Mouse (Mus musculus): Measurements from ENCODE around the gene Syngr3. TPM values are rescaled to one million over a fixed set of nuclear protein-coding genes. Genes with fewer than 3 reads are reported as not detected.

Gene Syngr3
- polyA plus RNA-seq, 1 experiment = 0.30 TPM

- peaks cover 17% of the 10 kb centered on the region for H3K4me1 ChIP-seq (ENCODE audit: control insufficient read depth, insufficient read depth, low read length)
- H3K36me3 ChIP-seq (ENCODE audit: control insufficient read depth, insufficient read depth, low read length) = no peaks in the 10 kb centered on the region
- no peak overlapping the region for H3K27ac ChIP-seq (ENCODE audit: control insufficient read depth, insufficient read depth, low read depth, low read length)
- H3K27me3 ChIP-seq (ENCODE audit: control insufficient read depth, insufficient read depth, low read length) = no peaks in the 10 kb centered on the region
- no peak for TF ChIP-seq POLR2A (IDR thresholded peaks at IDR 0.05; ENCODE audit: control insufficient read depth, low read depth, low read length)
- TF ChIP-seq CTCF (IDR thresholded peaks at IDR 0.05; ENCODE audit: control insufficient read depth, insufficient read depth, insufficient replicate concordance, low read depth, low read length) = no peak
- H3K4me3 ChIP-seq (ENCODE audit: control insufficient read depth, low read depth, low read length) = peak overlapping the region; percentile 1; the same call in 1 of the 2 replicates
Measured at GRCm38 (mm10) chr17:24648731-24649377, 40.9 kb downstream of the Syngr3 start.

DNA sequence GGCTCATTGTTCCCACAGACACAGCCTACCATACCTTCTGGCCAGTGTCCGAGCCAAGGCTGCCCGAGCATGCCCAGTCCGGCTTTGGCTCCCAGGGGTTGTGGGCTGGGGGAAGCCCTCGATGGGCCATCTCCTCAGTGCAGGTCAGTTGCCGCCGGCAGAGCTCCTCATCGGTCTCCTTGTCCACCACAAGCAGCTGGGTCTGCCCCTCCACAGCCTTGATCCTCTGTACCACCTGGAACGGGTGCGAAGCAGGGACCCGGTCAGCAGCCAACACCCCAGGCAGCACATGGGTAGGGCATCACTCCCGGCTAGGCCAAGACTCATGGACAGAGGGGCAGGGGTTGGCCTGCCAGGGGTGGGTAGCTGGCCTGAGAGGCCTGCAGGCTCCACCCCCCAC is 42.3 kb downstream of the Syngr3 start:
- H3K27ac ChIP-seq (ENCODE audit: control insufficient read depth, insufficient read depth, low read depth, low read length) = no peak overlapping the region
- TF ChIP-seq POLR2A (IDR thresholded peaks at IDR 0.05; ENCODE audit: control insufficient read depth, low read depth, low read length) = no peak
- peaks cover 15% of the 10 kb centered on the region for H3K4me1 ChIP-seq (ENCODE audit: control insufficient read depth, insufficient read depth, low read length)
- H3K27me3 ChIP-seq (ENCODE audit: control insufficient read depth, insufficient read depth, low read length) = no peaks in the 10 kb centered on the region
- no peak overlapping the region for H3K4me3 ChIP-seq (ENCODE audit: control insufficient read depth, low read depth, low read length)
- no peaks in the 10 kb centered on the region for H3K36me3 ChIP-seq (ENCODE audit: control insufficient read depth, insufficient read depth, low read length)

DNA sequence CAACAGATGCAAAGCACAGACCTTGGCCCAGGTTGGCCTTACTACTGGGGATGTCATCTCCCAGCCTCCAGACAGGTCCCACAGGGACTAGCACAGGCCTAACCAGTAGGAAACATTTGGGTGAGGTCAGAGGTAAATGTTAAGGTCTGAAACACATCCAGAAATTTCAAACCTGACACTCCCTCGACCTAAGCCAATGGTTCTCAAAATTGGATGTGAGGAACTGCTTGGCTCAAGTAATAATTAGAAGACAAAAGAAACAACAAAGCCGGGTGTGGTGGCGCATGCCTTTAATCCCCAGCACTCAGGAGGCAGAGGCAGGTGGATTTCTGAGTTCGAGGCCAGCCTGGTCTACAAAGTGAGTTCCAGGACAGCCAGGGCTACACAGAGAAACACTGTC is 43.4 kb downstream of the Syngr3 start:
- TF ChIP-seq CTCF (IDR thresholded peaks at IDR 0.05; ENCODE audit: control insufficient read depth, insufficient read depth, insufficient replicate concordance, low read depth, low read length) = no peak
- no peak for TF ChIP-seq POLR2A (IDR thresholded peaks at IDR 0.05; ENCODE audit: control insufficient read depth, low read depth, low read length)
- H3K4me1 ChIP-seq (ENCODE audit: control insufficient read depth, insufficient read depth, low read length) = peaks cover 15% of the 10 kb centered on the region
- H3K27ac ChIP-seq (ENCODE audit: control insufficient read depth, insufficient read depth, low read depth, low read length) = no peak overlapping the region

GRCm38 (mm10) chr17:24645916-24646315 is 43.8 kb downstream of the Syngr3 start:
- Histone ChIP-seq H3K27ac (ENCODE audit: control insufficient read depth, insufficient read depth, low read depth, low read length) (no peak overlapping the region), H3K4me3 (ENCODE audit: control insufficient read depth, low read depth, low read length) (no peak overlapping the region), H3K27me3 (ENCODE audit: control insufficient read depth, insufficient read depth, low read length) (no peaks in the 10 kb centered on the region), H3K4me1 (ENCODE audit: control insufficient read depth, insufficient read depth, low read length) (peaks cover 15% of the 10 kb centered on the region), H3K36me3 (ENCODE audit: control insufficient read depth, insufficient read depth, low read length) (no peaks in the 10 kb centered on the region)
- TF ChIP-seq CTCF (IDR thresholded peaks at IDR 0.05; ENCODE audit: control insufficient read depth, insufficient read depth, insufficient replicate concordance, low read depth, low read length) = no peak
- TF ChIP-seq POLR2A (IDR thresholded peaks at IDR 0.05; ENCODE audit: control insufficient read depth, low read depth, low read length) = no peak

More for the DNA sequence above, 43.4 kb downstream of the Syngr3 start:
- no peak overlapping the region for H3K4me3 ChIP-seq (ENCODE audit: control insufficient read depth, low read depth, low read length)
- H3K36me3 ChIP-seq (ENCODE audit: control insufficient read depth, insufficient read depth, low read length) = no peaks in the 10 kb centered on the region
- no peaks in the 10 kb centered on the region for H3K27me3 ChIP-seq (ENCODE audit: control insufficient read depth, insufficient read depth, low read length)

DNA sequence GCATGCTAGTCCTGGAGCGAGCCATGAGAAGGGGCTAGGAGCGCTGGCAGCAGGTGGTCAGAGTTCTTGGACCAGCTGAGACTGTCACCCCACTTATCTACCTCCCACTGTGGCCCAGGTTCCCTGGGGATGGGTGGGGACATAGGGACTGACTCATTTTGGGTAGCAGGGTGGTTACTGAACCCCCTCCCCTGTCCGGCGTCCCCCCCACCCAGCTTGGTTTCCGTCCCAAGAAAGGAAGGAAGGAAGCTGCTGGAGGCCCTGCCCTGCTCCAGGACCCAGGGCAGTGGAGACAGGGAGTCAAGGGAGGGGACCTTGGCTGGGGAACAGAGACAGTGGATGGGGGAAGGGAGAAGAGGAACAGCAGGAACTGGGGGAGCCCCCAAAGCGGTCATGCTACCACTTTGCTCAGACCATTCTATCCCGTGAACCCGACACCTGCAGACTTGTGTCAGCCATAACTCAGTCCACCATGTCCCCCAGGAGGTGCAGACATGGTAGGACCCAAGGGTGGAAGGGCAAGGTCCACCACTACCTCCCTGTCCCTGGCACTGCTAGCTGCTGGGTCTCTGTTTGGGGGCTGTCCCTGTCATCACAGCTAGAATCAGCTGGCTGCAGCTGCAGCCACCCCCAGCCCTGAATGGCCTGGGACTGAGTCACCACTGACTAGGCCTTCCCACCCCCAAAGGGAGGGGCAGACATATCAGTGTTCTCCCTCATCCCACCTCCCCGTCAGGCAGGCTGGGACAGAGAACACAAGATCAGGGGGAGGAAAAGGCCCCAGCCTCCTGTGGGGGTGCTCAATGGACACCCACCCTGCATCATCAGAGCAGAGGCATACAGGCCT is 44.7 kb downstream of the Syngr3 start:
- H3K4me1 ChIP-seq (ENCODE audit: control insufficient read depth, insufficient read depth, low read length) = peaks cover 13% of the 10 kb centered on the region
- peak overlapping the region; percentile 21; the same call in 1 of the 2 replicates for H3K27ac ChIP-seq (ENCODE audit: control insufficient read depth, insufficient read depth, low read depth, low read length)
- H3K4me3 ChIP-seq (ENCODE audit: control insufficient read depth, low read depth, low read length) = no peak overlapping the region
- no peaks in the 10 kb centered on the region for H3K27me3 ChIP-seq (ENCODE audit: control insufficient read depth, insufficient read depth, low read length)
- no peaks in the 10 kb centered on the region for H3K36me3 ChIP-seq (ENCODE audit: control insufficient read depth, insufficient read depth, low read length)
- no peak for TF ChIP-seq POLR2A (IDR thresholded peaks at IDR 0.05; ENCODE audit: control insufficient read depth, low read depth, low read length)
- TF ChIP-seq CTCF (IDR thresholded peaks at IDR 0.05; ENCODE audit: control insufficient read depth, insufficient read depth, insufficient replicate concordance, low read depth, low read length) = no peak

GRCm38 (mm10) chr17:24644030-24644715 is 45.6 kb downstream of the Syngr3 start:
- Histone ChIP-seq H3K36me3 (ENCODE audit: control insufficient read depth, insufficient read depth, low read length) (no peaks in the 10 kb centered on the region), H3K27me3 (ENCODE audit: control insufficient read depth, insufficient read depth, low read length) (no peaks in the 10 kb centered on the region), H3K4me1 (ENCODE audit: control insufficient read depth, insufficient read depth, low read length) (peaks cover 13% of the 10 kb centered on the region), H3K4me3 (ENCODE audit: control insufficient read depth, low read depth, low read length) (no peak overlapping the region), H3K27ac (ENCODE audit: control insufficient read depth, insufficient read depth, low read depth, low read length) (no peak overlapping the region)
- TF ChIP-seq POLR2A (IDR thresholded peaks at IDR 0.05; ENCODE audit: control insufficient read depth, low read depth, low read length) = no peak
- no peak for TF ChIP-seq CTCF (IDR thresholded peaks at IDR 0.05; ENCODE audit: control insufficient read depth, insufficient read depth, insufficient replicate concordance, low read depth, low read length)

GRCm38 (mm10) chr17:24642791-24643343 is 46.9 kb downstream of the Syngr3 start:
- no peak overlapping the region for H3K27ac ChIP-seq (ENCODE audit: control insufficient read depth, insufficient read depth, low read depth, low read length)
- peaks cover 15% of the 10 kb centered on the region for H3K4me1 ChIP-seq (ENCODE audit: control insufficient read depth, insufficient read depth, low read length)
- H3K4me3 ChIP-seq (ENCODE audit: control insufficient read depth, low read depth, low read length) = no peak overlapping the region
- H3K27me3 ChIP-seq (ENCODE audit: control insufficient read depth, insufficient read depth, low read length) = no peaks in the 10 kb centered on the region
- TF ChIP-seq CTCF (IDR thresholded peaks at IDR 0.05; ENCODE audit: control insufficient read depth, insufficient read depth, insufficient replicate concordance, low read depth, low read length) (no peak), POLR2A (IDR thresholded peaks at IDR 0.05; ENCODE audit: control insufficient read depth, low read depth, low read length) (no peak)
- no peaks in the 10 kb centered on the region for H3K36me3 ChIP-seq (ENCODE audit: control insufficient read depth, insufficient read depth, low read length)

Measured in testis, adult 2 months (tissue).